Mouse (Mus musculus) liver, embryonic 14.5 days (tissue): ENCODE data around the gene Actn4.

Experiments used
- CTCF ChIP-seq: IDR thresholded peaks from 2 replicates; pipeline ENCODE4 v1.5.1; 2016; ENCODE audit warnings: antibody characterized with exemption, low read depth, control low read depth
- EP300 ChIP-seq: IDR thresholded peaks from 2 replicates; pipeline ENCODE4 v1.6.1; 2016; ENCODE audit warnings: antibody characterized with exemption, low read depth

GRCm38 (mm10) chr7:28859953-28860352 is 102.2 kb downstream of the Actn4 start:
- no peak for TF ChIP-seq CTCF
- no peak for TF ChIP-seq EP300
